Mouse (Mus musculus): Measurements from ENCODE around the gene Nox3. TPM values are rescaled to one million over a fixed set of nuclear protein-coding genes. Genes with fewer than 3 reads are reported as not detected.

Nox3 gene
- polyA plus RNA-seq, 1 experiment from 2014 or later = not detected

GRCm38 (mm10) chr17:3690499-3691258 is 5.4 kb downstream of the Nox3 start:
- H3K27me3 ChIP-seq (ENCODE audit: insufficient read depth, low read length) = no peaks in the 10 kb centered on the region
- H3K4me3 ChIP-seq (replicated peaks; ENCODE audit: low read depth, low read length) = no peak overlapping the region
- 54% methylated on average over 8 of the region's 8 CpGs for WGBS
- H3K9ac ChIP-seq (ENCODE audit: low read depth, low read length) = no peak overlapping the region
- H3K36me3 ChIP-seq (ENCODE audit: insufficient read depth, low read length) = no peaks in the 10 kb centered on the region
- H3K9me3 ChIP-seq (replicated peaks; ENCODE audit: low read length) = no peaks in the 10 kb centered on the region
- ATAC-seq (replicated peaks; ENCODE audit: low FRiP score, low read depth) (no peak), DNase-seq (ENCODE audit: low spot score) (no peak)
- H3K4me1 ChIP-seq (replicated peaks; ENCODE audit: insufficient read depth, low read length) = no peaks in the 10 kb centered on the region
- H3K4me2 ChIP-seq (ENCODE audit: low read length) = no peak overlapping the region
- no peak for TF ChIP-seq CTCF (IDR thresholded peaks at IDR 0.05; ENCODE audit: low read depth)
- no peak overlapping the region for H3K27ac ChIP-seq

GRCm38 (mm10) chr17:3683662-3684061 is 12.4 kb downstream of the Nox3 start:
- H3K36me3 ChIP-seq (ENCODE audit: insufficient read depth, low read length) = no peaks in the 10 kb centered on the region
- DNase-seq (ENCODE audit: low spot score) (no peak), ATAC-seq (replicated peaks; ENCODE audit: low FRiP score, low read depth) (no peak)
- no peak overlapping the region for H3K4me2 ChIP-seq (ENCODE audit: low read length)
- H3K4me3 ChIP-seq (replicated peaks; ENCODE audit: low read depth, low read length) = no peak overlapping the region
- H3K27me3 ChIP-seq (ENCODE audit: insufficient read depth, low read length) = no peaks in the 10 kb centered on the region
- H3K9me3 ChIP-seq (replicated peaks; ENCODE audit: low read length) = no peaks in the 10 kb centered on the region
- WGBS = 51% methylated on average over 3 of the region's 3 CpGs
- no peaks in the 10 kb centered on the region for H3K4me1 ChIP-seq (replicated peaks; ENCODE audit: insufficient read depth, low read length)
- no peak overlapping the region for H3K9ac ChIP-seq (ENCODE audit: low read depth, low read length)
- TF ChIP-seq CTCF (IDR thresholded peaks at IDR 0.05; ENCODE audit: low read depth) = no peak
- H3K27ac ChIP-seq = no peak overlapping the region

GRCm38 (mm10) chr17:3669226-3669625 is 26.8 kb downstream of the Nox3 start:
- no peak for TF ChIP-seq CTCF (IDR thresholded peaks at IDR 0.05; ENCODE audit: low read depth)

GRCm38 (mm10) chr17:3667287-3667686 is 28.8 kb downstream of the Nox3 start:
- no peak overlapping the region for H3K4me3 ChIP-seq (replicated peaks; ENCODE audit: low read depth, low read length)
- no peaks in the 10 kb centered on the region for H3K27me3 ChIP-seq (ENCODE audit: insufficient read depth, low read length)
- no peak overlapping the region for H3K27ac ChIP-seq
- no peaks in the 10 kb centered on the region for H3K9me3 ChIP-seq (replicated peaks; ENCODE audit: low read length)
- DNase-seq (ENCODE audit: low spot score) = no peak
- no peaks in the 10 kb centered on the region for H3K4me1 ChIP-seq (replicated peaks; ENCODE audit: insufficient read depth, low read length)
- TF ChIP-seq CTCF (IDR thresholded peaks at IDR 0.05; ENCODE audit: low read depth) = no peak
- WGBS = 90% methylated on average over 4 of the region's 4 CpGs
- H3K4me2 ChIP-seq (ENCODE audit: low read length) = no peak overlapping the region
- no peak overlapping the region for H3K9ac ChIP-seq (ENCODE audit: low read depth, low read length)
- H3K36me3 ChIP-seq (ENCODE audit: insufficient read depth, low read length) = no peaks in the 10 kb centered on the region
- no peak for ATAC-seq (replicated peaks; ENCODE audit: low FRiP score, low read depth)

More at GRCm38 (mm10) chr17:3669226-3669625, 26.8 kb downstream of the Nox3 start:
- no peak for DNase-seq (ENCODE audit: low spot score)
- Histone ChIP-seq H3K4me1 (replicated peaks; ENCODE audit: insufficient read depth, low read length) (no peaks in the 10 kb centered on the region), H3K9ac (ENCODE audit: low read depth, low read length) (no peak overlapping the region), H3K27me3 (ENCODE audit: insufficient read depth, low read length) (no peaks in the 10 kb centered on the region), H3K9me3 (replicated peaks; ENCODE audit: low read length) (no peaks in the 10 kb centered on the region), H3K27ac (no peak overlapping the region), H3K4me2 (ENCODE audit: low read length) (no peak overlapping the region), H3K36me3 (ENCODE audit: insufficient read depth, low read length) (no peaks in the 10 kb centered on the region), H3K4me3 (replicated peaks; ENCODE audit: low read depth, low read length) (no peak overlapping the region)
- ATAC-seq (replicated peaks; ENCODE audit: low FRiP score, low read depth) = no peak
- WGBS = 77% methylated on average over 4 of the region's 4 CpGs

- no peak overlapping the region for H3K27ac ChIP-seq
- H3K4me1 ChIP-seq (replicated peaks; ENCODE audit: insufficient read depth, low read length) = no peaks in the 10 kb centered on the region
- no peaks in the 10 kb centered on the region for H3K9me3 ChIP-seq (replicated peaks; ENCODE audit: low read length)
- no peak overlapping the region for H3K4me2 ChIP-seq (ENCODE audit: low read length)
- H3K36me3 ChIP-seq (ENCODE audit: insufficient read depth, low read length) = no peaks in the 10 kb centered on the region
- no peaks in the 10 kb centered on the region for H3K27me3 ChIP-seq (ENCODE audit: insufficient read depth, low read length)
- no peak for TF ChIP-seq CTCF (IDR thresholded peaks at IDR 0.05; ENCODE audit: low read depth)
- WGBS = 81% methylated on average over 4 of the region's 4 CpGs
- H3K4me3 ChIP-seq (replicated peaks; ENCODE audit: low read depth, low read length) = no peak overlapping the region
- no peak overlapping the region for H3K9ac ChIP-seq (ENCODE audit: low read depth, low read length)
- DNase-seq (ENCODE audit: low spot score) = no peak
- ATAC-seq (replicated peaks; ENCODE audit: low FRiP score, low read depth) = no peak
Observed at GRCm38 (mm10) chr17:3665321-3665720, 30.7 kb downstream of the Nox3 start.

- DNase-seq (ENCODE audit: low spot score) = no peak
- H3K4me1 ChIP-seq (replicated peaks; ENCODE audit: insufficient read depth, low read length) = no peaks in the 10 kb centered on the region
- 69% methylated on average over 5 of the region's 5 CpGs for WGBS
- H3K9ac ChIP-seq (ENCODE audit: low read depth, low read length) = no peak overlapping the region
- no peak overlapping the region for H3K4me3 ChIP-seq (replicated peaks; ENCODE audit: low read depth, low read length)
- no peak for ATAC-seq (replicated peaks; ENCODE audit: low FRiP score, low read depth)
- H3K27ac ChIP-seq = no peak overlapping the region
- no peak for TF ChIP-seq CTCF (IDR thresholded peaks at IDR 0.05; ENCODE audit: low read depth)
- H3K27me3 ChIP-seq (ENCODE audit: insufficient read depth, low read length) = no peaks in the 10 kb centered on the region
- no peaks in the 10 kb centered on the region for H3K36me3 ChIP-seq (ENCODE audit: insufficient read depth, low read length)
- no peaks in the 10 kb centered on the region for H3K9me3 ChIP-seq (replicated peaks; ENCODE audit: low read length)
- no peak overlapping the region for H3K4me2 ChIP-seq (ENCODE audit: low read length)
Observed at GRCm38 (mm10) chr17:3659497-3659896, 36.6 kb downstream of the Nox3 start.

- H3K9ac ChIP-seq (ENCODE audit: low read depth, low read length) = no peak overlapping the region
- H3K4me1 ChIP-seq (replicated peaks; ENCODE audit: insufficient read depth, low read length) = no peaks in the 10 kb centered on the region
- H3K9me3 ChIP-seq (replicated peaks; ENCODE audit: low read length) = no peaks in the 10 kb centered on the region
- no peak overlapping the region for H3K4me2 ChIP-seq (ENCODE audit: low read length)
- no peak for TF ChIP-seq CTCF (IDR thresholded peaks at IDR 0.05; ENCODE audit: low read depth)
- H3K4me3 ChIP-seq (replicated peaks; ENCODE audit: low read depth, low read length) = no peak overlapping the region
- ATAC-seq (replicated peaks; ENCODE audit: low FRiP score, low read depth) (no peak), DNase-seq (ENCODE audit: low spot score) (no peak)
- H3K27me3 ChIP-seq (ENCODE audit: insufficient read depth, low read length) = no peaks in the 10 kb centered on the region
- 63% methylated on average over 3 of the region's 3 CpGs for WGBS
- H3K36me3 ChIP-seq (ENCODE audit: insufficient read depth, low read length) = no peaks in the 10 kb centered on the region
- no peak overlapping the region for H3K27ac ChIP-seq
Observed at GRCm38 (mm10) chr17:3650377-3650776, 45.7 kb downstream of the Nox3 start.

Measured in kidney, postnatal 0 days (tissue).